ENCODE assay signal across 30 mouse cellular contexts in genomic region chr15:80030399-80030798, GRCm38 (mm10). TPM values are rescaled to one million over a fixed set of nuclear protein-coding genes. Genes with fewer than 3 reads are reported as not detected.
DNase-seq lines count a peak whose midpoint lies in the region; ATAC-seq and TF ChIP-seq lines count a peak whose summit lies in the region.
"Had no signal": no experiment of that assay in that cellular context is flagged by ENCODE, and none has a peak within 500 bp of the region (broad histone marks: within the 10 kb centered on the region; RNA-seq: fewer than 3 reads in every experiment).

No protein-coding gene starts in this region.

- peaks cover 21% of the 10 kb centered on the region for H3K9me3 ChIP-seq in CH12.LX (replicated peaks; ENCODE audit: low read length)
- H3K9me3 ChIP-seq: embryonic facial prominence, embryonic 15.5 days; hindbrain, embryonic 13.5 days; liver, embryonic 12.5 days; neural tube, embryonic 13.5 days had no signal

- TF ChIP-seq CTCF in CH12.LX (conservative IDR thresholded peaks at IDR 0.05 in 1 of 2, IDR thresholded peaks at IDR 0.05 in 1 of 2; ENCODE audit: low read depth in 2 of 2, low read length in 2 of 2) = no peak
- TF ChIP-seq CTCF in small intestine, adult 2 months (IDR thresholded peaks at IDR 0.05; ENCODE audit: extremely low read depth, insufficient read length, insufficient replicate concordance, low read depth, low read length) = no peak

- peak; percentile 56 for DNase-seq in layer of hippocampus, adult 9-11 months
- no peak for DNase-seq in layer of hippocampus, adult 8-10 months (ENCODE audit: low spot score in 2 of 2)
- no peak for DNase-seq in CH12.LX (ENCODE audit: extremely low read depth)
- no peak for DNase-seq in gastrocnemius, postnatal 36 days
- DNase-seq in right cerebral cortex, postnatal 10 days (ENCODE audit: low spot score in 2 of 2) = no peak
- DNase-seq: adrenal gland, postnatal 36 days; cerebellum, adult 11 months; cerebellum, adult 9-11 months; forebrain, postnatal 0 days; gastrocnemius, postnatal 10 days; heart, postnatal 4 days; kidney, adult 9 months; kidney, postnatal 10 days; lung, adult 18-20 months; lung, postnatal 4 days; thymus, postnatal 14 days had no signal

- no peak for TF ChIP-seq RAD21 in CH12.LX (IDR thresholded peaks at IDR 0.05; ENCODE audit: low read depth, low read length)

- 83% methylated on average over 10 of the region's 10 CpGs for WGBS in small intestine, adult 2 months

- dilution Hi-C loops in CH12.LX (cut with MboI; ENCODE audit: extremely low pct_ligation_motif_present, extremely low pct_unique_long_range_greater_than_20kb, low sequenced_read_pairs) = no loop called here

- intact Hi-C loops in gastrocnemius, postnatal 36 days (cut with DNase I) = no loop called here

- H3K4me3 ChIP-seq in CH12.LX (replicated peaks in 1 of 3; ENCODE audit: low read depth in 2 of 3, low read length in 2 of 3, poor library complexity in 1 of 3) = no peak overlapping the region
- no peak overlapping the region for H3K4me3 ChIP-seq in small intestine, adult 2 months (ENCODE audit: low read depth, low read length)
- H3K4me3 ChIP-seq: embryonic facial prominence, embryonic 10.5 days; embryonic facial prominence, embryonic 15.5 days; forebrain, embryonic 12.5 days; heart, embryonic 12.5 days; hindbrain, embryonic 13.5 days; left cerebral cortex, adult 2 months; limb, embryonic 13.5 days; liver, embryonic 12.5 days; midbrain, embryonic 10.5 days; neural tube, embryonic 13.5 days had no signal

- no peak overlapping the region for H3K27ac ChIP-seq in CH12.LX (ENCODE audit: insufficient read depth, low read depth)
- peak overlapping the region; percentile 42; the same call in 1 of the 2 replicates for H3K27ac ChIP-seq in small intestine, adult 2 months (ENCODE audit: insufficient read depth, low read depth, low read length)
- H3K27ac ChIP-seq: embryonic facial prominence, embryonic 10.5 days; embryonic facial prominence, embryonic 15.5 days; forebrain, embryonic 12.5 days; hindbrain, embryonic 13.5 days; left cerebral cortex, adult 2 months; limb, embryonic 13.5 days; liver, embryonic 12.5 days; midbrain, embryonic 10.5 days; neural tube, embryonic 13.5 days had no signal

- no peak overlapping the region for H3K4me2 ChIP-seq in CH12.LX (ENCODE audit: insufficient read depth, low read depth, poor library complexity, severe bottlenecking)
- H3K4me2 ChIP-seq: embryonic facial prominence, embryonic 15.5 days; forebrain, embryonic 12.5 days; heart, embryonic 12.5 days; hindbrain, embryonic 13.5 days; limb, embryonic 13.5 days; liver, embryonic 12.5 days; neural tube, embryonic 13.5 days had no signal

- in situ Hi-C loops in CH12.LX (cut with MboI; ENCODE audit: low pct_ligation_motif_present, low pct_unique_long_range_greater_than_20kb, low sequenced_read_pairs) = no loop called here

- H3K9ac ChIP-seq in CH12.LX (ENCODE audit: insufficient read depth, low read depth) = no peak overlapping the region
- H3K9ac ChIP-seq: embryonic facial prominence, embryonic 15.5 days; forebrain, embryonic 12.5 days; forebrain, postnatal 0 days; heart, embryonic 12.5 days; hindbrain, embryonic 13.5 days; limb, embryonic 13.5 days; liver, embryonic 12.5 days; neural tube, embryonic 13.5 days had no signal

- no peak for TF ChIP-seq EP300 in CH12.LX (IDR thresholded peaks at IDR 0.05; ENCODE audit: low read length)

- TF ChIP-seq POLR2A in CH12.LX (IDR thresholded peaks at IDR 0.05; ENCODE audit: low read depth, low read length) = no peak
- TF ChIP-seq POLR2A in small intestine, adult 2 months (IDR thresholded peaks at IDR 0.05; ENCODE audit: low read depth, low read length) = no peak

- peak; percentile 58 for ATAC-seq in granulocyte monocyte progenitor cell, adult 5-6 weeks (replicated peaks; ENCODE audit: poor library complexity, severe bottlenecking)
- ATAC-seq: forebrain, postnatal 0 days; intestine, postnatal 0 days; liver, embryonic 12.5 days; lung, postnatal 0 days had no signal

- H3K4me1 ChIP-seq in CH12.LX (ENCODE audit: control insufficient read depth in 1 of 2, insufficient read depth in 2 of 2) = peaks cover 28 to 50% of the 10 kb centered on the region in 2 experiments
- peaks cover 3% of the 10 kb centered on the region for H3K4me1 ChIP-seq in small intestine, adult 2 months (ENCODE audit: control insufficient read depth, insufficient read depth, insufficient read length, low read length)
- H3K4me1 ChIP-seq: liver, embryonic 12.5 days had no signal

- H3K36me3 ChIP-seq in CH12.LX (replicated peaks in 1 of 2; ENCODE audit: control insufficient read depth in 1 of 2, insufficient read depth in 1 of 2, low read length in 1 of 2) = no peaks in the 10 kb centered on the region
- H3K36me3 ChIP-seq in small intestine, adult 2 months (ENCODE audit: control insufficient read depth, insufficient read depth, low read length) = no peaks in the 10 kb centered on the region
- H3K36me3 ChIP-seq: embryonic facial prominence, embryonic 10.5 days; embryonic facial prominence, embryonic 15.5 days; forebrain, embryonic 12.5 days; heart, embryonic 12.5 days; hindbrain, embryonic 13.5 days; limb, embryonic 13.5 days; liver, embryonic 12.5 days; midbrain, embryonic 10.5 days; neural tube, embryonic 13.5 days had no signal

- H3K79me2 ChIP-seq in CH12.LX (replicated peaks; ENCODE audit: control insufficient read depth, extremely low read depth, insufficient read depth, poor library complexity, severe bottlenecking) = no peaks in the 10 kb centered on the region

- peaks cover 19% of the 10 kb centered on the region for H3K27me3 ChIP-seq in CH12.LX (replicated peaks)
- H3K27me3 ChIP-seq in small intestine, adult 2 months (ENCODE audit: control insufficient read depth, insufficient read depth, low read length) = no peaks in the 10 kb centered on the region
- H3K27me3 ChIP-seq: embryonic facial prominence, embryonic 15.5 days; forebrain, embryonic 12.5 days; heart, embryonic 12.5 days; limb, embryonic 13.5 days; neural tube, embryonic 13.5 days had no signal

TF ChIP-seq in CH12.LX, 34 proteins besides CTCF, POLR2A, EP300 and RAD21:
- TF ChIP-seq TBP (conservative IDR thresholded peaks at IDR 0.05; ENCODE audit: low read depth, low read length) = no peak
- TF ChIP-seq MAZ (IDR thresholded peaks at IDR 0.05; ENCODE audit: low read depth, low read length) = no peak
- no peak for TF ChIP-seq ZNF384 (IDR thresholded peaks at IDR 0.05; ENCODE audit: low read depth, low read length)
- TF ChIP-seq MEF2A (IDR thresholded peaks at IDR 0.05; ENCODE audit: borderline replicate concordance, low read depth, low read length) = no peak
- TF ChIP-seq MAX (IDR thresholded peaks at IDR 0.05; ENCODE audit: low read length) = peak; percentile 38; the same call in 1 of the 2 replicates
- peak; percentile 27; the same call in 1 of the 2 replicates for TF ChIP-seq BHLHE40 (IDR thresholded peaks at IDR 0.05; ENCODE audit: low read depth, low read length)
TF ChIP-seq in CH12.LX: peak in this region for 2.

RNA-seq across cellular contexts. Expression of gene Pdgfb, which starts 15.6 kb away (rescaled TPM):
- total RNA-seq in layer of hippocampus, adult 8-10 months (2022) = 10 to 100 TPM; 30.3 to 38.4 (median 34.6) TPM
- total RNA-seq in CH12.LX (2012; rRNA removed) (not detected in 2 replicates), CH12.LX (2014; rRNA removed) (not detected in 2 replicates)
- not detected in 2 replicates for polyA plus RNA-seq in CH12.LX (2012; ENCODE audit: insufficient read length, low read depth)
- 0.30 TPM in 1 of 2 replicates, not detected in the other for total RNA-seq in granulocyte monocyte progenitor cell, adult 5-6 weeks (2014; fragmentation: Nextera tagmentation)
- total RNA-seq in granulocyte monocyte progenitor cell, adult 5-6 weeks (2017) = 0.13 and 0.26 TPM in 2 replicates
- polyA plus RNA-seq in small intestine, adult 2 months (2012; rRNA removed) = 5.7 and 8.0 TPM in 2 replicates
- 10 to 100 TPM; 16.5 to 17.9 TPM for total RNA-seq in gastrocnemius, postnatal 36 days (2021)

RNA-seq across cellular contexts. Expression of gene Cbx7, which starts 59.5 kb away (rescaled TPM):
- 10 to 100 TPM; 46.0 to 62.9 (median 52.2) TPM for total RNA-seq in layer of hippocampus, adult 8-10 months (2022)
- total RNA-seq in CH12.LX (2012; rRNA removed) = 10.0 and 12.1 TPM in 2 replicates
- total RNA-seq in CH12.LX (2014; rRNA removed) = 5.6 and 8.1 TPM in 2 replicates
- 12.4 and 14.7 TPM in 2 replicates for polyA plus RNA-seq in CH12.LX (2012; ENCODE audit: insufficient read length, low read depth)
- 3.4 and 3.7 TPM in 2 replicates for total RNA-seq in granulocyte monocyte progenitor cell, adult 5-6 weeks (2014; fragmentation: Nextera tagmentation)
- 0.26 and 1.7 TPM in 2 replicates for total RNA-seq in granulocyte monocyte progenitor cell, adult 5-6 weeks (2017)
- polyA plus RNA-seq in small intestine, adult 2 months (2012; rRNA removed) = 9.9 and 32.8 TPM in 2 replicates
- total RNA-seq in gastrocnemius, postnatal 36 days (2021) = 10 to 100 TPM; 10.8 to 16.8 TPM

Comparison
In these comparisons a context has a peak if more than half of its experiments do, and no peak if none do; other contexts are left out.
1. RNA of gene Pdgfb, which starts 15.6 kb away (total RNA-seq): 30.3 to 38.4 TPM in layer of hippocampus, adult 8-10 months and 16.5 to 17.9 TPM in gastrocnemius, postnatal 36 days; 0.13 to 0.30 TPM in granulocyte monocyte progenitor cell, adult 5-6 weeks and not detected in CH12.LX; every median in the first group is over 10 times any median in the second.